26 mouse cellular contexts compared by ENCODE assay signal in genomic region chr2:158250558-158250957, GRCm38 (mm10). TPM values are rescaled to one million over a fixed set of nuclear protein-coding genes. Genes with fewer than 3 reads are reported as not detected.
"Had no signal": no experiment of that assay in that cellular context is flagged by ENCODE, and none has a peak within 500 bp of the region (broad histone marks: within the 10 kb centered on the region; RNA-seq: fewer than 3 reads in every experiment).

No protein-coding gene starts in this region.

- H3K27me3 ChIP-seq: lung, embryonic 15.5 days; midbrain, embryonic 12.5 days; neural tube, embryonic 13.5 days; neural tube, embryonic 15.5 days had no signal

- H3K4me3 ChIP-seq: lung, embryonic 15.5 days; midbrain, embryonic 10.5 days; midbrain, embryonic 12.5 days; myocyte; neural tube, embryonic 13.5 days; neural tube, embryonic 15.5 days had no signal

- H3K4me1 ChIP-seq: midbrain, embryonic 12.5 days; neural tube, embryonic 13.5 days; neural tube, embryonic 15.5 days had no signal

- DNase-seq: liver, postnatal 0 days; lung, adult 2 months; lung, postnatal 14 days; midbrain, embryonic 14.5 days; retina, postnatal 1 day; right cerebral cortex, adult 18-20 months; right cerebral cortex, postnatal 25 days; right cerebral cortex, postnatal 4 days; spleen, adult 18-20 months; thymus, adult 18-20 months; thymus, postnatal 14 days; thymus, postnatal 36 days had no signal

- H3K9ac ChIP-seq: liver, postnatal 0 days; lung, embryonic 15.5 days; midbrain, embryonic 12.5 days; neural tube, embryonic 13.5 days; neural tube, embryonic 15.5 days had no signal

- H3K36me3 ChIP-seq: lung, embryonic 15.5 days; midbrain, embryonic 10.5 days; midbrain, embryonic 12.5 days; neural tube, embryonic 13.5 days; neural tube, embryonic 15.5 days had no signal

- ATAC-seq: liver, postnatal 0 days; lung, postnatal 0 days; midbrain, embryonic 16.5 days had no signal

- H3K9me3 ChIP-seq: lung, embryonic 15.5 days; midbrain, embryonic 10.5 days; midbrain, embryonic 12.5 days; neural tube, embryonic 13.5 days; neural tube, embryonic 15.5 days had no signal

- H3K27ac ChIP-seq: lung, embryonic 15.5 days; macrophage; midbrain, embryonic 10.5 days; midbrain, embryonic 12.5 days; neural tube, embryonic 13.5 days; neural tube, embryonic 15.5 days had no signal

- H3K4me2 ChIP-seq: lung, embryonic 15.5 days; midbrain, embryonic 12.5 days; neural tube, embryonic 13.5 days; neural tube, embryonic 15.5 days had no signal

RNA-seq across cellular contexts. Expression of gene Bpi, which starts 7.3 kb away (rescaled TPM):
- polyA plus RNA-seq: liver, postnatal 0 days; lung, adult 2 months; lung, embryonic 15.5 days; lung, postnatal 0 days; macrophage; midbrain, embryonic 10.5 days; midbrain, embryonic 12.5 days; midbrain, embryonic 14.5 days; midbrain, embryonic 16.5 days; myocyte; neural tube, embryonic 11.5 days; neural tube, embryonic 13.5 days; neural tube, embryonic 15.5 days; small intestine, adult 2 months; stomach, embryonic 14.5 days; stomach, embryonic 16.5 days; thymus, postnatal 0 days had no signal

RNA-seq across cellular contexts. Expression of gene D630003M21Rik, which starts 21.5 kb away (rescaled TPM):
- polyA plus RNA-seq: macrophage had no signal
